Mouse (Mus musculus) erythroid progenitor cell, adult 5-6 weeks (primary cell): Measurements from ENCODE around the gene P2rx1. TPM values are rescaled to one million over a fixed set of nuclear protein-coding genes. Genes with fewer than 3 reads are reported as not detected.

Experiments
- ATAC-seq: replicated peaks from 2 replicates; pipeline ENCODE4 v1.8.0; 2016; ENCODE audit warnings: moderate number of reproducible peaks, mild to moderate bottlenecking, moderate TSS enrichment, inconsistent platforms; ENCODE audit not compliant: poor library complexity, low FRiP score, severe bottlenecking
- total RNA-seq, 2 experiments: library from RNA; stranded (forward) in 1 of 2; stranded (reverse) in 1 of 2; fragments of 150-400 nt in 1 of 2; fragments of 186-747, 209-891 nt in 1 of 2; gene quantifications; 2 replicates each; pipeline versions ENCODE4 v1.2.3 to v1.2.4; 2015 to 2017; ENCODE audit warnings: low replicate concordance in 2 of 2

P2rx1 gene
- total RNA-seq, 2 experiments from 2014 or later: 0.45 to 3.4 TPM

GRCm38 (mm10) chr11:73049335-73049734, 50.4 kb downstream of the P2rx1 start:
- ATAC-seq: peak; percentile 54; the same call in 1 of the 2 replicates

GRCm38 (mm10) chr11:73052795-73053194, 53.9 kb downstream of the P2rx1 start:
- ATAC-seq: no peak

GRCm38 (mm10) chr11:73057701-73058100, 58.8 kb downstream of the P2rx1 start:
- ATAC-seq: no peak

- ATAC-seq: no peak
Measured at GRCm38 (mm10) chr11:73059630-73060029, 60.7 kb downstream of the P2rx1 start.

GRCm38 (mm10) chr11:73061413-73061812, 62.5 kb downstream of the P2rx1 start:
- ATAC-seq: no peak

Other genes with a start within 250 kb of the P2rx1 start
- 2.5 and 14.8 TPM in 2 replicates for gene Cyb5d2, start 203.0 kb upstream of the P2rx1 start, total RNA-seq (2015; ENCODE audit: low replicate concordance)
- gene Cyb5d2, start 203.0 kb upstream of the P2rx1 start, total RNA-seq (2017; ENCODE audit: low replicate concordance): 10.7 and 22.6 TPM in 2 replicates
- gene Zzef1, start 202.9 kb upstream of the P2rx1 start, total RNA-seq (2015; ENCODE audit: low replicate concordance): 31.7 and 35.2 TPM in 2 replicates
- 35.3 and 54.3 TPM in 2 replicates for gene Zzef1, start 202.9 kb upstream of the P2rx1 start, total RNA-seq (2017; ENCODE audit: low replicate concordance)
- gene Atp2a3, start 37.9 kb upstream of the P2rx1 start, total RNA-seq (2015; ENCODE audit: low replicate concordance): 19.8 and 20.5 TPM in 2 replicates
- gene Atp2a3, start 37.9 kb upstream of the P2rx1 start, total RNA-seq (2017; ENCODE audit: low replicate concordance): 11.1 and 15.1 TPM in 2 replicates
- gene Camkk1, start 19.9 kb downstream of the P2rx1 start, total RNA-seq (2015; ENCODE audit: low replicate concordance): not detected in 2 replicates
- gene Camkk1, start 19.9 kb downstream of the P2rx1 start, total RNA-seq (2017; ENCODE audit: low replicate concordance): 0.26 and 0.76 TPM in 2 replicates
- gene Ncbp3, start 48.7 kb downstream of the P2rx1 start, total RNA-seq (2015; ENCODE audit: low replicate concordance): 10.9 and 11.9 TPM in 2 replicates
- gene Ncbp3, start 48.7 kb downstream of the P2rx1 start, total RNA-seq (2017; ENCODE audit: low replicate concordance): 17.4 and 18.9 TPM in 2 replicates
- gene Itgae, start 91.5 kb downstream of the P2rx1 start, total RNA-seq (2015; ENCODE audit: low replicate concordance): not detected in 2 replicates
- gene Itgae, start 91.5 kb downstream of the P2rx1 start, total RNA-seq (2017; ENCODE audit: low replicate concordance): 0.08 and 1.3 TPM in 2 replicates
- gene Haspin, start 139.2 kb downstream of the P2rx1 start, total RNA-seq (2015; ENCODE audit: low replicate concordance): 44.3 and 57.4 TPM in 2 replicates
- gene Haspin, start 139.2 kb downstream of the P2rx1 start, total RNA-seq (2017; ENCODE audit: low replicate concordance): 65.1 and 71.6 TPM in 2 replicates
- not detected in 2 replicates for gene P2rx5, start 161.3 kb downstream of the P2rx1 start, total RNA-seq (2015; ENCODE audit: low replicate concordance)
- gene P2rx5, start 161.3 kb downstream of the P2rx1 start, total RNA-seq (2017; ENCODE audit: low replicate concordance): not detected in 2 replicates
- gene Emc6, start 177.9 kb downstream of the P2rx1 start, total RNA-seq (2015; ENCODE audit: low replicate concordance): 16.9 and 27.2 TPM in 2 replicates
- 8.0 and 31.8 TPM in 2 replicates for gene Emc6, start 177.9 kb downstream of the P2rx1 start, total RNA-seq (2017; ENCODE audit: low replicate concordance)
- 2.1 and 9.4 TPM in 2 replicates for gene Tax1bp3, start 178.0 kb downstream of the P2rx1 start, total RNA-seq (2015; ENCODE audit: low replicate concordance)
- 3.3 and 6.9 TPM in 2 replicates for gene Tax1bp3, start 178.0 kb downstream of the P2rx1 start, total RNA-seq (2017; ENCODE audit: low replicate concordance)
- 5.9 and 11.9 TPM in 2 replicates for gene Ctns, start 199.9 kb downstream of the P2rx1 start, total RNA-seq (2015; ENCODE audit: low replicate concordance)
- 7.7 and 15.1 TPM in 2 replicates for gene Ctns, start 199.9 kb downstream of the P2rx1 start, total RNA-seq (2017; ENCODE audit: low replicate concordance)
- 2.9 TPM in 1 of 2 replicates, not detected in the other for gene Shpk, start 200.4 kb downstream of the P2rx1 start, total RNA-seq (2015; ENCODE audit: low replicate concordance)
- 0.39 TPM in 1 of 2 replicates, not detected in the other for gene Shpk, start 200.4 kb downstream of the P2rx1 start, total RNA-seq (2017; ENCODE audit: low replicate concordance)
- gene Trpv1, start 235.2 kb downstream of the P2rx1 start, total RNA-seq (2015; ENCODE audit: low replicate concordance): not detected in 2 replicates
- not detected in 2 replicates for gene Trpv1, start 235.2 kb downstream of the P2rx1 start, total RNA-seq (2017; ENCODE audit: low replicate concordance)